Mouse (Mus musculus): ENCODE measurements around the gene Cul1. TPM values are rescaled to one million over a fixed set of nuclear protein-coding genes. Genes with fewer than 3 reads are reported as not detected.
A peak's percentile ranks its signal among the peaks of the same experiment; 100 is the strongest.
"Not testable (repeated sequence)": the region's sequence is repeated elsewhere in the genome, so short reads cannot be mapped to it uniquely, and the experiment has no call there.

Gene Cul1
- 116 and 117 TPM in 2 replicates for polyA plus RNA-seq (2015; fragmentation: Nextera tagmentation; extraction: Ambion mirVana)

- H3K9ac ChIP-seq: peak within 1 kb of the TSS; percentile 97
- 33% methylated on average over 2 of the region's 2 CpGs for WGBS
- H3K4me3 ChIP-seq (replicated peaks): peak within 1 kb of the TSS; percentile 96
- H3K36me3 ChIP-seq: no peaks in the 10 kb centered on the region
- H3K27ac ChIP-seq: peak within 1 kb of the TSS; percentile 97
- no peaks in the 10 kb centered on the region for H3K27me3 ChIP-seq (replicated peaks)
- ATAC-seq (ENCODE audit: insufficient read depth, low FRiP score, low read depth): no peak
- no peaks in the 10 kb centered on the region for H3K9me3 ChIP-seq
- H3K4me2 ChIP-seq: peak within 1 kb of the TSS; percentile 87
- H3K4me1 ChIP-seq: 0 out of 2 replicates have a peak, but pooled peaks cover 7% of the 10 kb centered on the region
Observed at GRCm38 (mm10) chr6:47453098-47453497, at the start of gene Cul1. TSS of gene Cul1 (plus strand) at chr6:47453398.

- no peaks in the 10 kb centered on the region for H3K9me3 ChIP-seq
- ATAC-seq (ENCODE audit: insufficient read depth, low FRiP score, low read depth): no peak
- 75% methylated on average over 11 of the region's 11 CpGs for WGBS
- H3K27ac ChIP-seq: peak overlapping the region; percentile 31; the same call in 1 of the 2 replicates
- no peaks in the 10 kb centered on the region for H3K27me3 ChIP-seq (replicated peaks)
- no peaks in the 10 kb centered on the region for H3K36me3 ChIP-seq
- H3K4me1 ChIP-seq: 0 out of 2 replicates have a peak, but pooled peaks cover 2% of the 10 kb centered on the region
- H3K9ac ChIP-seq: no peak overlapping the region
- no peak overlapping the region for H3K4me3 ChIP-seq (replicated peaks)
- H3K4me2 ChIP-seq: no peak overlapping the region
Observed at GRCm38 (mm10) chr6:47404419-47405382, 48.5 kb upstream of the Cul1 start.

DNA sequence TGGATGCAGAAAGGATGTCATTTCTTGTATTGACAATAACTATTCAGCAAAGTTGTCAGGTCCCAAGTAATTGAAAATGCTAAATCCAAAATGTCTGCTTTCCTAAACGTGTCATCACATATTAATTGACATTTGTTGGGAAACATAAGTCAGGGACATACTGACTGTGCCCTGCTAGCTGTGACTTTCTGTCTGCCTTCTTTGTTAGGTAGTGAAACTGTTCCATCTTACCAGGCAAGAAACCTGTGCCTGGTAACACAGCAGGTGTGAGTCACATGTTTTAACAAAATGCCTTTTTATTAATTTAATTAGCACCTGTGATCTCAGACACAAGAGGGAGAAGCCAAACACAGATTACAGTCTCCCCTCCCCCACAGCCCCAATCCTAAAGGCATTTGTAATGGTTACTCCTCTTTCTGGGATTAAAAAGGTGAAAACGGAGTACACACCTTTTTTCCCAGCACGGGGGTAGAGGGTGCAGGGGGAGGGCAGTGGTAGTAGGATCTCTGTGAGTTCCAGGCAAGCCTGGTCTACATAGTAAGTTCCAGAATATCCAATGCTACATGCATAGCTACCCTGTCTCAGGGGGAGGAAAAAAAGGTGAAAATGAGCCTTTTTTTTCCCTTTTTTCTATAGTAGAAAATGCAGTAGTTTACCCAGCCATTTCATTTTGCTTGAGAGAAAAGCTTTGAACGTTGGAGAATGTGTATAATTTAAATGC, 40.2 kb upstream of the Cul1 start:
- Histone ChIP-seq H3K36me3 (no peaks in the 10 kb centered on the region), H3K4me2 (no peak overlapping the region), H3K4me3 (replicated peaks) (no peak overlapping the region), H3K9me3 (no peaks in the 10 kb centered on the region), H3K27me3 (replicated peaks) (no peaks in the 10 kb centered on the region), H3K27ac (no peak overlapping the region), H3K9ac (no peak overlapping the region), H3K4me1 (no peaks in the 10 kb centered on the region)
- WGBS: 35% methylated on average over 4 of the region's 4 CpGs
- ATAC-seq (ENCODE audit: insufficient read depth, low FRiP score, low read depth): no peak

DNA sequence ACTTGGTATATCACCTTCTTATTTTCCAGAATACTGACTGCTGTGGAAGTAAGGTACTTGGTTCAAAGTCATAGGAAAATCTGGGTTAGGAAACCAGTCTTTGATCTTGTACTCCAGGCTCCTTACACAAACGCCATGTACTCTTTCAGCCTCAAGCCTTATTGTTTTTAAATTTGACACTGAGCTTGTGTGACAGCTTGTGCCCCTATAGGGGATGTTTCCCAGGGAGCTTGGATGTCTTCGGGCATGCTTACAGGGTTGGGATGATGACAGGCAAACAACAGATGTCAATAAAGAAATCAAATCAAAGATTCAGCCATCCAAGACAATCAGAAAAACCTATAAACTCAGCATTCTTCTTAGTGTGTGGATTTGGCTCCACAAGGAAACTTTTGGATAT, 39.5 kb upstream of the Cul1 start:
- Histone ChIP-seq H3K4me1 (no peaks in the 10 kb centered on the region), H3K9me3 (no peaks in the 10 kb centered on the region), H3K36me3 (no peaks in the 10 kb centered on the region), H3K4me3 (replicated peaks) (no peak overlapping the region), H3K9ac (no peak overlapping the region), H3K27ac (no peak overlapping the region), H3K27me3 (replicated peaks) (no peaks in the 10 kb centered on the region), H3K4me2 (no peak overlapping the region)
- no peak for ATAC-seq (ENCODE audit: insufficient read depth, low FRiP score, low read depth)
- WGBS: 55% methylated on average over 2 of the region's 2 CpGs

DNA sequence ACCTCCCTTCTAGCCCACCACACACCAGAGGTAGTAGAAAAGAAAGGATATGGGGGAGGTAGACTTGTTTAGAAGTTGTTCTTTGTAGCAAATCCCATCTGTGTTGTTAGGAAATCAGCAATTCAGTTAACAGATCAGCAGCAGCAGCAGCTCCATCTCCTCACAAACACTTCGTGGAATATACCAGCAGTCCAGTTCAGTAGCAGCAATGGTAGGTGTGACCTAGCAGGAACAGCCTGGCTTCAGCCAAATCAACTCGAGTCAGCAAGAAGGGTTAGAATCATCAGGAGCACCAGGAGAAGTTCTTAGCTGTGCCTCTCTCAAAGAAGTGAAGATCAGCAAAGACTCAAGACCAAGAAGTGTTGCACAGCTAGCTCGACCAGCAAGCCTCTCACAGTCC, 34.5 kb upstream of the Cul1 start:
- Histone ChIP-seq H3K4me3 (replicated peaks) (no peak overlapping the region), H3K9ac (no peak overlapping the region), H3K4me1 (no peaks in the 10 kb centered on the region), H3K36me3 (no peaks in the 10 kb centered on the region), H3K4me2 (no peak overlapping the region), H3K9me3 (no peaks in the 10 kb centered on the region), H3K27ac (no peak overlapping the region), H3K27me3 (replicated peaks) (no peaks in the 10 kb centered on the region)
- WGBS: 60% methylated on average over 3 of the region's 3 CpGs
- no peak for ATAC-seq (ENCODE audit: insufficient read depth, low FRiP score, low read depth)

GRCm38 (mm10) chr6:47420156-47420555, 33.0 kb upstream of the Cul1 start:
- ATAC-seq (ENCODE audit: insufficient read depth, low FRiP score, low read depth): no peak
- H3K36me3 ChIP-seq: no peaks in the 10 kb centered on the region
- H3K27me3 ChIP-seq (replicated peaks): no peaks in the 10 kb centered on the region

GRCm38 (mm10) chr6:47421221-47421620, 32.0 kb upstream of the Cul1 start:
- no peak for ATAC-seq (ENCODE audit: insufficient read depth, low FRiP score, low read depth)
- H3K9me3 ChIP-seq: no peaks in the 10 kb centered on the region
- no peak overlapping the region for H3K4me2 ChIP-seq
- WGBS: 83% methylated on average over 1 of the region's 1 CpGs
- H3K4me1 ChIP-seq: no peaks in the 10 kb centered on the region
- H3K9ac ChIP-seq: no peak overlapping the region
- H3K36me3 ChIP-seq: no peaks in the 10 kb centered on the region
- no peak overlapping the region for H3K4me3 ChIP-seq (replicated peaks)
- no peak overlapping the region for H3K27ac ChIP-seq
- no peaks in the 10 kb centered on the region for H3K27me3 ChIP-seq (replicated peaks)

More at GRCm38 (mm10) chr6:47420156-47420555, 33.0 kb upstream of the Cul1 start:
- H3K9me3 ChIP-seq: no peaks in the 10 kb centered on the region
- H3K9ac ChIP-seq: no peak overlapping the region
- no peak overlapping the region for H3K27ac ChIP-seq
- H3K4me1 ChIP-seq: no peaks in the 10 kb centered on the region
- no peak overlapping the region for H3K4me3 ChIP-seq (replicated peaks)
- no peak overlapping the region for H3K4me2 ChIP-seq

- H3K9me3 ChIP-seq: no peaks in the 10 kb centered on the region
- H3K4me3 ChIP-seq (replicated peaks): no peak overlapping the region
- H3K27ac ChIP-seq: no peak overlapping the region
- H3K36me3 ChIP-seq: no peaks in the 10 kb centered on the region
- H3K9ac ChIP-seq: no peak overlapping the region
- H3K4me1 ChIP-seq: no peaks in the 10 kb centered on the region
- no peak for ATAC-seq (ENCODE audit: insufficient read depth, low FRiP score, low read depth)
- H3K4me2 ChIP-seq: no peak overlapping the region
- WGBS: 60% methylated on average over 1 of the region's 1 CpGs
- H3K27me3 ChIP-seq (replicated peaks): no peaks in the 10 kb centered on the region
Observed at GRCm38 (mm10) chr6:47426136-47426535, 27.1 kb upstream of the Cul1 start.

DNA sequence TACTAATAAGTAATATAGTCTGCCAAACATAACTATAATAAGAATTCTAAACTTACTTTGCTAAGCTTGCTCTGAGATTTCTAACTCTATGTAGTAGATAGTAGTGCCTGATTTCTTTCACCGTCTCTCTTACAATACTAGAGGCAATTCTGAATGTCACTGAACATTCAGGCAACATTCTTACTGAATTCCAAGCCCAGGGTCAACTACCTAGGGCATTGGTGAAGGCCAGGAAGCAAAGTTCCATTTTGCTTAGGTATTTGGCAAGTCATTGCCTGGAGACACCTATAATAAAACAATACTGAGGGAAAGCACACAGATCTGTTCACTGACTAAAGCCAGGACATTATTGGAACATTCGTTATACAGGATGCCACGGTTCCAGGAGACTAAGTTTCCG, 26.6 kb upstream of the Cul1 start:
- 79% methylated on average over 4 of the region's 4 CpGs for WGBS
- H3K4me2 ChIP-seq; H3K4me3 ChIP-seq (replicated peaks); ATAC-seq (ENCODE audit: insufficient read depth, low FRiP score, low read depth); H3K36me3 ChIP-seq; H3K27me3 ChIP-seq (replicated peaks); H3K9ac ChIP-seq; H3K9me3 ChIP-seq; H3K4me1 ChIP-seq; H3K27ac ChIP-seq: not testable (repeated sequence)

- not testable (repeated sequence) for H3K4me2 ChIP-seq; H3K9ac ChIP-seq; H3K4me3 ChIP-seq (replicated peaks); H3K4me1 ChIP-seq; H3K9me3 ChIP-seq; H3K36me3 ChIP-seq; H3K27me3 ChIP-seq (replicated peaks); ATAC-seq (ENCODE audit: insufficient read depth, low FRiP score, low read depth); H3K27ac ChIP-seq
- 90% methylated on average over 12 of the region's 12 CpGs for WGBS
Observed at GRCm38 (mm10) chr6:47432795-47433194, 20.4 kb upstream of the Cul1 start.

- H3K27ac ChIP-seq: no peak overlapping the region
- H3K4me1 ChIP-seq: no peaks in the 10 kb centered on the region
- H3K9me3 ChIP-seq: no peaks in the 10 kb centered on the region
- H3K9ac ChIP-seq: no peak overlapping the region
- ATAC-seq (ENCODE audit: insufficient read depth, low FRiP score, low read depth): no peak
- H3K4me2 ChIP-seq: no peak overlapping the region
- 76% methylated on average over 2 of the region's 2 CpGs for WGBS
- H3K27me3 ChIP-seq (replicated peaks): no peaks in the 10 kb centered on the region
- H3K4me3 ChIP-seq (replicated peaks): no peak overlapping the region
- H3K36me3 ChIP-seq: no peaks in the 10 kb centered on the region
Observed at GRCm38 (mm10) chr6:47440080-47440479, 13.1 kb upstream of the Cul1 start.

GRCm38 (mm10) chr6:47447658-47448057, 5.5 kb upstream of the Cul1 start:
- H3K4me1 ChIP-seq: no peaks in the 10 kb centered on the region
- H3K9me3 ChIP-seq: no peaks in the 10 kb centered on the region
- no peak overlapping the region for H3K4me3 ChIP-seq (replicated peaks)
- no peaks in the 10 kb centered on the region for H3K36me3 ChIP-seq
- no peak overlapping the region for H3K4me2 ChIP-seq
- ATAC-seq (ENCODE audit: insufficient read depth, low FRiP score, low read depth): no peak
- H3K27me3 ChIP-seq (replicated peaks): no peaks in the 10 kb centered on the region
- no peak overlapping the region for H3K27ac ChIP-seq
- no peak overlapping the region for H3K9ac ChIP-seq
- 81% methylated on average over 1 of the region's 1 CpGs for WGBS
